Mouse (Mus musculus) right cerebral cortex, postnatal 4 days (tissue): ENCODE measurements at regions not wholly inside any gene's neighbourhood (a gene's known extent, or its start where the extent isn't known, plus 50 kb on each side); places are given as distances from the start of the nearest gene placed in this dataset.

Source experiments
- DNase-seq: peaks from one replicate; pipeline ENCODE4 v3.0.0-alpha.2; 2022

DNA sequence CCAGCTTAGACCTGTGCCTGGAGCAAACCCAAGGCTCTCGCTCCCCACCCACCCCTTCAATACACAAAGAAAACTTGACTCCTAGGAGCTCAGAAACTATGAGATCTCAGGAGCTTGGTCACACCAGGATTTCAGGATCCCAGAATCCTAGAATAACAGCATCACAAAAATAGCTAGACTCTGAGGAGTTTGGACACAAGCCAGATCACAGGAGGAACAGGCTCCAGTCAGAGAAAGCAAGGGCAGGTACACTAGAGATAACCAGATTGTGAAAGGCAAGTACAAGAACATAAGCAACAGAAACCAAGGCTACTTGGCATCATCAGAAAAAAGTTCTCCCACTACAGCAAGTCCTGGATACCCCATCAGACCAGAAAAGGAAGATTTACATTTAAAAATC is 221.5 kb downstream of the Epha7 start:
- DNase-seq: no peak

DNA sequence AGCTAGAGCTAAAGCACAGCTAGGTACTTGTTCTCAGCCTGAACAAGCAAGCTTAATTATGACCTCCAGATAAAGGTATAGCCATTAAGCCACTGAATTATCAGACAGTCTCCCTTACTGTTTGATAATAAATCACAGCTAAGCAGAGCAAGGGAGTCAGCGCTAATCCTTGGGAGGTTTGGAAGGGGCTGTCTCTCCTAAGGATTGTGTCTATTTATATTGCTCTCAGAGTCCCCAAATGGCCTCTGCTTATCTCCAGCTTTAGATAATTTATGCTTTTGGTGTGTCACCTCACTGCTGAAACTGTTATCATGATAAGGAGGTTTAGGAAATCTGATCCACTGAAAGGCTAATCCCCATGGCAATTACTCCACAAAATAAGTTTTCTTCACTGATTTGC is 227.1 kb downstream of the Epha7 start:
- DNase-seq: no peak

DNA sequence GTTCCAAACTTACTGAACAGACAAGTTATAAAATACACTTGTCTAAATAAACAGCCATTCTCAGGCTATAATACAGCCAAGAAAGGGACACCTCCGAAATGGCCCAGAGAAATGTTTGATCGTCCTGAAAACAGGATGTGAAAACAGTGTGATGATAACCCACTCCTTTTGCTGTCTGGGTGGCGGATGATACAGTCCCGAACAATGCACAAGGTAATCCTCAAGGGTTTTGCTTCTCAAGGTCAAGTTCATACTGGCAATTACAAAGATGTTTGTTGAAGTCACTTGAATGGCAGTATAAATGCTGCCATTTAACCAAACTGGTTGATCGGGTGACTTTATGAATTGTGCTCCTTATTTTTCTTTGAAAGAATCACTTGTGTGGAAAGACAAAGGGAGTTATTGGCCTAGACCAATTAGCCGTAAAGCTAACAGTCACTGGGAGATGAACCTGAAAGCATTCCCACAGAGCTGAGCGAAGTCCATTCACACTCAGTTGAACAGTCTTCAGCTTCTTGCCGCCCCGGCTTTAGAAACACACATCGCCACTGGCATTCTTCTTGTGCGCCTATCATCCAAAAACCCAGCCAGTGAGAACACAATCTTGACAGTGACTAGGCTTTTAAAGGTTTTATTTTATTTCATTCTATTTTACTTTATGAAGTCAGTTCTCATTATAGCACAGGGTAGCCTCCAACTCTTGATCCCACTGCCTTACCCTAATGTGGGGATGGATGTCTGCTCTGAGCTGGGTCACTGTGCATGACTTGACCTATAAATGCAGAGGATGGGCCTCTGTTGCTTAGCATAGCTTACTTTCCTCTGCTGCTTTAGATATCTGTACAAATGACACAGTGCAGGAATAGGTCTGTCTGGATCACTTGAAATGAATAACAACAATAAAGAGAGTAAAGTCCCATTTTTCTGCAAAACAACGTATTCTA is 256.0 kb downstream of the Epha7 start:
- no peak for DNase-seq

DNA sequence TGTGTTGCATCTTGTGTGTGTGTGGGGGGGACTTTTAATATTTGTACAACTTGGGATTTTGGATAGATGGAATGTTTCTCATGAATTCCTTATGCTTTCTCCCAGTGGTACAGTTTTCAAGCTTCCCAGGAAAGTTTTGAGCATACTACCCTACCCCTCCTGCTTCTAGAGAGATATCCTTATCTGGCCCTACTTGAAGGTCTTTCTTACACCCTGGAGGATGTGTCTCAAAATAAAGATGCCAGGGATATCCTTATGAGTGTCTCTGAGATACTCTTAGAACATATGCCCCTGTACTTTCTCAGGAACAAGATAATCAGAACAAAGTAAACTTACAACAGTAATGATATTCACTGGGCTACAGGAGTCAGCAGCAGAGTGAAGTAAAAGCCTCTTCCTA is 261.3 kb downstream of the Epha7 start:
- DNase-seq: no peak

- no peak for DNase-seq
These were observed 261.9 kb downstream of the Epha7 start for GRCm38 (mm10) chr4:29074851-29075250.

DNA sequence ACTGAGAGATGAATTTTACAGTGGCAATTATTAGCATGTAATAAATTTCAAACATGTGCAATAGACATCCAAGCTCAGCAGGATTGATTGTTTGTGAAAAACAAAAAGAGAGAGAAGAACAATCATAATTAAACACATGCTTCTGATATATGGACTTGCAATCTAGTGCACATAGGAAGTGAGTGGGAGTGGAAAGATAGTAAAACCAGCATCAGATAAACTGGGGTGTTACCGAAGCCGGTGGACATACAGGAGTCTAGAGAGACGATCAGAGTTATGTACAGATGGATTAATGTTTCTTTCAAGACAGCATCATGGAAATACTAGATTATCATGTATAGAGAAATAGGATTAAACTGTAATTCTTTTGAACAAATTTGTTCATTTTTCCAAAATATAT is 263.8 kb downstream of the Epha7 start:
- DNase-seq: no peak

DNA sequence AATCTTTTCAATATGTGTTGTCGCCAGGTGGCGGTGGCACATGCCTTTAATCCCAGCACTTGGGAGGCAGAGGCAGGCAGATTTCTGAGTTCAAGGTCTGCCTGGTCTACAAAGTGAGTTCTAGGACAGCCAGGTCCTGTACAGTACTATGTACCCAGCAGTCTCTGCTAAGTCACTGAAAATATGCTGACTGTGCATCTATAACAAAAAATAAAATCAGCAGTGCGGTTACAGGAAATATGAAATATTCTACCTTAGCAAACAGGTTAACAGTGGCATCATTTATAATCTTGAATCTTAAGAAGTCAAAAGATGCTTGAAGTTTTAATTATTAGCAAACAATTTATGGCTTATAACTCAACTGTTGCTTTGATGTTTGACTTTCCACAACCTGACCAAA is 265.5 kb downstream of the Epha7 start:
- no peak for DNase-seq

DNA sequence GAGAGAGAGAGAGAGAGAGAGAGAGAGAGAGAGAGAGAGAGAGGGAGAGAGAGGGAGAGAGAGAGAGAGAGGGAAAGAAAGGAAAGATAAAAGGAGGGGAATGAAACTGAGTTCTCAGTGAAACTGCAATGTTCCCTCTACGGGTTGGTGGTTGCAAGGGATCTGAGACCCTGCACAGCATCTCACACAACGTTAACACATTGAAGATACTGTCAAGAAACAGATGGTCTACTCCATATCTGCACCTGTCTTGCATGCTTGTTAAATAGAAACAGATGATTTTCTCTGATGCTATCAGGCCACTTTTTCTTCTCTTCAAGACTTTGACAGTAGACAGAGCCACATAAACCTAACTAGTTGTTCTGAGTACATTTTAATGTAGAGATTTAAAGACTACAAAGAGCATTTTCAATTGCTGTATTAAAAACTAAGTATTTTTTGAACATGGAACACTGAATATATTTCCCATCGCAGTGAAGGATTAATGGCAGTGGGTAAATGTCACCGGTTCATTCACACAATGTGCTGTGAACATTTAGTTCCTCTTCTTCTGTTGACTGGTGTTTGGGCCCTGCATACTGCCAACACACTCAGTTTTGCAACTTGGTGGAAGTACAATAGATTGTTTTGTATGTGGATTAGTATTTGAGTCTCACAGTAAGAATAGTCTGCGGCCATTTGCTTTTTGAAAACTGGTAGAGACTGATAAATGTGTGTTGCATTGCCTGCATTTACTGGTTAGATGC is 270.8 kb downstream of the Epha7 start:
- DNase-seq: no peak

GRCm38 (mm10) chr4:29090949-29091348 is 278.0 kb downstream of the Epha7 start:
- DNase-seq: no peak

GRCm38 (mm10) chr4:29091495-29092211 is 278.7 kb downstream of the Epha7 start:
- no peak for DNase-seq

- DNase-seq: no peak
These were observed 289.4 kb downstream of the Epha7 start for GRCm38 (mm10) chr4:29102373-29102772.

GRCm38 (mm10) chr4:29103414-29103813 is 290.5 kb downstream of the Epha7 start:
- no peak for DNase-seq

DNA sequence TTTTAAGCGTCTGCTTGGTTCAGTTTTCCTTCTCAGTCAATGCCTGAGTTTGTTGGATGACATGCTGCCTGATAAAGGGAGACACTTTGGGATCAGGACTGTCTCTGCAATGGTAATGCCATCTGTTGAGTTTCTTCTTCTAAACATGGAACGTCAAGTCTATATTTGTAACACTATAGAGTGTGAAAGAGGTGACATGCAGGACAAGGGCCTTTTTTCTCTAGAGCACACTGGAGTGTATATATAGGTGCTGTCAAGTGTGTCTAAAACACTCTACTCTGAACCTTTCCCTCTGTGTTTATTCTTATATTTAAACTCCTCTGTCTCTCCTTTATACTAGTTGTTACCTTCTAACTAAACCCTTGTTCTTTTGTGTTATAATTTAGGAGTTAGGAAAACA is 299.6 kb downstream of the Epha7 start:
- no peak for DNase-seq

DNA sequence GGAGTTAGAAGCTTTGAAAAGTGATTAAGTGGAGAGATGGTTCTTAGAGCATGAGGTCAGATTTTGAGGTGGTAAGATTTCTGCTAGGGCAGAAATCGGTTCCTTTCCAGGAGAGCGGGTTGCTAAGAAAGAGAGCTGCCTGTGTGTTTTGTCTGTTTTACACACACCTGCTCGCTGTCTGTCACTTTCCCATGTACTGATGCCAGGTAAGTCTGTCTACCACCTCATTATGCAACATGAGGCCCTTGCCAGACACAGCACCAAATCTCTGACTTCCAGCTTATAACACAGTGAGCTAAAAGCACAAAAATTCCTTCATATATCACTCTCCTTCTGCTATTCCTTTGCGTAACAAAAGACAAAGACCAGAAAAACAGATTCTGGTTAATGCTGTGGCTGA is 304.1 kb downstream of the Epha7 start:
- DNase-seq: no peak

- DNase-seq: peak; percentile 65
These were observed 305.0 kb downstream of the Epha7 start for GRCm38 (mm10) chr4:29117926-29118325.

DNA sequence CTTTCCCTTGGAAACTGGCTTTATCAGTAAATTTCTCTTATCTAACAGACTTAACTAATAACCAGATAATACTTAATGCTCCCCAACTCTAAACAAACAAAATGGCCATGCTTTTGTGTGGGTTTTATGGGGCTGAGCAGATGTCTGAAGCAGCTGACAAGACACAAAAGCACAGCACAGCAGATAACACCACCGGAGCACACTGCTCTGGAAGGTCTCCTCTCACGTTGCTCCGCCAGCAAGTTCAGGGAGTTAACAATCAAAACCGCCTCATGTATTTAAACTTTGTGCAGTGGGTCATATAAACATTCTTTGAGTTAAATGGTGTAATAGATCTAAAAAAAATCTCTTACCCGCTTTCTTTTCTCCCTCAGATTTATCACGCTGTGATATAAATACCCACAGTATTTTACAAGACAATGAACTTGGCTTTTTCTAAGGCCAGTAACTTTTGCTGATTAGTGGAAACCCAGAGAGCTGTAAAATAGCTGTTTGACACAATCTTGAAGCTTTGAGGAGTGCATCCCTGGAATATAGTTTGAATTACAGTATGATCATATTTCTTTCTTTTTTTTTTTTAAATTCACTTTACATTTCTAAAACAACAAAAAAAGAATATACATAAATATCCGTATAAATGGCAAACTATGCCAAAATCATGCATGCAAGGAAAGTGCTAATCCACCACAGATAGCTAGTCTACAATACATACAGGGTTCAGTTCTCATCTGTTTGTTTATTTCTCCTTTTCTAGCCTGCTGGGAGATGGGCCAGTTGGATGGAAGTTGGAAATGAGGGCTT is 305.9 kb downstream of the Epha7 start:
- DNase-seq: no peak

- no peak for DNase-seq
These were observed 306.7 kb downstream of the Epha7 start for GRCm38 (mm10) chr4:29119480-29120153.

GRCm38 (mm10) chr4:29123697-29124377 is 310.9 kb downstream of the Epha7 start:
- no peak for DNase-seq

GRCm38 (mm10) chr4:29130485-29130884 is 317.6 kb downstream of the Epha7 start:
- no peak for DNase-seq

DNA sequence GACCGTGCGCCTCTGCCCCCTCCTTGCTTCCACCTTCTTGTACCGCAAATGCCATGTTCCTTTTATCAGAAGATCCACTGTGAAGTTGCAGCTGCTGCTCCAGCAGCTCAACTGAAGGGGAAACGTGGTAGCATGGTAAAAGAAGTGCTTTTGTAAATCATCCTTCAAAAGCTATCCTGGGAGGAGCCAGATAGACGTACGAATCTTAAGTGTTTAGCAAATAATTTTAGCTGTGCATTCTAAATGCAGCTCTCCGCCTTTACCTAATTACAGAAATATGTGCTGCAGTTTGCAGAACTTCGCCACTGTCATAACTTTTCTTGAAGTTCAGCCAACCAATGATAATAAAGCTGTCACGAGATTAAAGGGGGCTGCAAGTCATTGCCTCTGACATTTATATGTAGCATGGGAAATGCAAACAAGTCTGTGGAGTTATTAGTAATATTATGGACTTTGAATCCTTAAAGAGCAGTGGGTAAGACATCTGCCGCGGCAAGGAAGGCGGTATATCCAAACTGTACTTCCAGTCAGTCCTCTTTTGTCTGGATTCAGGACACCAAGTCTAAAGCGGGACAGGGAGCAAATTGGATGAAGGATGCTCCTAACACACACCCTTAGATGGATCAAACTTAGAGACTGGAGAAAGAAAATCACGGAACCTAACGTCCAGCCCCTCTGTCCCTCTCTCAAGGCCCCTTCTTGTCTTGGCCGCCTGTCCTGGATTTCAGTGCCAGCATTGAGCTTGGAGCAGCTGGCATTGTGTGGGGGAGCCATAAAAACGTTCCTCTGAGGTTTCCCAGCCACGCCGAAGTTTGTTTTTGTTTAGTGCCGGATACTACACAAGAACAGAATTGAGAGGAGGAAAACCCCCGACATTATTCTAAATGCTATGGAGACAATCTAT is 320.7 kb downstream of the Epha7 start:
- DNase-seq: no peak
